Mouse (Mus musculus) thymus, postnatal 4 days (tissue): Measurements from ENCODE around the gene Cxcr2.

Experiments used
- DNase-seq: peaks from one replicate; pipeline ENCODE4 v3.0.0; 2021

Cxcr2 gene

GRCm38 (mm10) chr1:74199046-74199445 lies 45.3 kb downstream of the Cxcr2 start:
- DNase-seq, result no peak

GRCm38 (mm10) chr1:74201048-74201844 lies 47.5 kb downstream of the Cxcr2 start:
- no peak for DNase-seq

DNA sequence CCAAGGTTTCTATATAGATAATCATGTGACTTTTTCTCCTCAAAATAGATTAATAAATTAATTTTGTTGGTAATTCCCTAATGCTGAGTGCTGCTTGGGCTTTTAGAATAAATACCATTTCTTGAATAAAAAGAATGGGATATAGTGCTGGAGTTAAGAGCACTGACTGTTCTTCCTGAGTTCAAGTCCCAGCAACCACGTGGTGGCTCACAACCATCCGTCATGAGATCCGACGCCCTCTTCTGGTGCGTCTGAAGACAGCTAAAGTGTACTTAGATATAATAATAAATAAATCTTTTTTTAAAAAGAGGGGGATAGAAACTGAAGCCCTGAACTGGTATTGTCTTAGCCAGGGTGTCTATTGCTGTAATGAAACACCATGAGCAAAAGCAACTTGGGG lies 49.7 kb downstream of the Cxcr2 start:
- no peak for DNase-seq

- DNase-seq, result peak; percentile 44
Measured at GRCm38 (mm10) chr1:74205881-74206280, 52.1 kb downstream of the Cxcr2 start.

GRCm38 (mm10) chr1:74206642-74207041 lies 52.9 kb downstream of the Cxcr2 start:
- no peak for DNase-seq

- DNase-seq, result no peak
Measured at GRCm38 (mm10) chr1:74207906-74208305, 54.1 kb downstream of the Cxcr2 start.

DNA sequence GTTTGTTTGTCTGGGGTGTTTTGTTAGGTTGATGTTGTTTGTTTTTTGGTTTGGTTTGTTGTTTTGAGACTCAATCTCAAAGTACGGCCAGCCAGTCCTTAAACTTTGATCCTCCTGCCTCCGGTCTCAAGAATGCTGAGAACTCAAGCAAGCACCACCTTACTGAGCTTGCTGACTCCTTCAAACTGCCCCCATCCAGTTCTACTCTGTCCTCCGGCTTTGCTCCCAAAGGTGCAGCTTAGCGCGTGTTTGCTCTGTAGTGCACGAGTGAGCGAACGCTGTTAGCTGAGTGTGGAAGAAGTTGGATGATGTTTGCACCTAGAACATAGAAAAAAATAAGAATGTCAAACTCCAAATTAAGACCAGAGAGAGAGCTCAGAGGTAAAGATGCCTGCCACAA lies 55.2 kb downstream of the Cxcr2 start:
- DNase-seq, result no peak
